ENCODE assay signal across 16 mouse cellular contexts in genomic region chr2:142604762-142605161, GRCm38 (mm10).
DNase-seq lines count a peak whose midpoint lies in the region; ATAC-seq and TF ChIP-seq lines count a peak whose summit lies in the region.
"Had no signal": no experiment of that assay in that cellular context is flagged by ENCODE, and none has a peak within 500 bp of the region (broad histone marks: within the 10 kb centered on the region; RNA-seq: fewer than 3 reads in every experiment).

No protein-coding gene starts in this region.

- intact Hi-C loops in left cerebral cortex, postnatal 25 days (cut with DNase I), result no loop called here

- H3K4me1 ChIP-seq in testis, adult 2 months (ENCODE audit: control insufficient read depth, insufficient read depth, low read length), result no peaks in the 10 kb centered on the region
- H3K4me1 ChIP-seq in stomach, embryonic 15.5 days, result no peaks in the 10 kb centered on the region
- H3K4me1 ChIP-seq: heart, embryonic 12.5 days; lung, embryonic 15.5 days had no signal

- no peak overlapping the region for H3K27ac ChIP-seq in layer of hippocampus, adult 2 months
- no peak overlapping the region for H3K27ac ChIP-seq in testis, adult 2 months (ENCODE audit: control insufficient read depth, insufficient read depth, low read depth, low read length)
- H3K27ac ChIP-seq in stomach, embryonic 15.5 days, result no peak overlapping the region
- H3K27ac ChIP-seq: lung, embryonic 15.5 days had no signal

- H3K9ac ChIP-seq in stomach, embryonic 15.5 days, result no peak overlapping the region
- H3K9ac ChIP-seq: heart, embryonic 12.5 days; lung, embryonic 15.5 days had no signal

- no peak overlapping the region for H3K4me2 ChIP-seq in stomach, embryonic 15.5 days
- H3K4me2 ChIP-seq: heart, embryonic 12.5 days; lung, embryonic 15.5 days; midbrain, embryonic 11.5 days had no signal

- peak; percentile 29 for TF ChIP-seq CTCF in layer of hippocampus, adult 2 months (conservative IDR thresholded peaks at IDR 0.05)
- peak; percentile 19; the same call in 1 of the 2 replicates for TF ChIP-seq CTCF in testis, adult 2 months (IDR thresholded peaks at IDR 0.05; ENCODE audit: control insufficient read depth, insufficient read depth, insufficient replicate concordance, low read depth, low read length)

- H3K9me3 ChIP-seq in stomach, embryonic 15.5 days, result no peaks in the 10 kb centered on the region
- H3K9me3 ChIP-seq: heart, embryonic 12.5 days; lung, embryonic 15.5 days had no signal

- 0 out of 2 replicates have a peak, but pooled peaks have one; percentile 22 for ATAC-seq in stomach, embryonic 15.5 days (ENCODE audit: insufficient read depth, low FRiP score, low read depth)

- no peak for TF ChIP-seq POLR2A in testis, adult 2 months (IDR thresholded peaks at IDR 0.05; ENCODE audit: control insufficient read depth, low read depth, low read length)

- no peaks in the 10 kb centered on the region for H3K36me3 ChIP-seq in testis, adult 2 months (ENCODE audit: control insufficient read depth, insufficient read depth, low read length)
- H3K36me3 ChIP-seq in stomach, embryonic 15.5 days, result no peaks in the 10 kb centered on the region
- H3K36me3 ChIP-seq: heart, embryonic 12.5 days; lung, embryonic 15.5 days had no signal

- no peak overlapping the region for H3K4me3 ChIP-seq in layer of hippocampus, adult 2 months
- H3K4me3 ChIP-seq in testis, adult 2 months (ENCODE audit: control insufficient read depth, low read depth, low read length), result no peak overlapping the region
- H3K4me3 ChIP-seq in stomach, embryonic 15.5 days (replicated peaks), result no peak overlapping the region
- H3K4me3 ChIP-seq: heart, embryonic 12.5 days; lung, embryonic 15.5 days; myocyte had no signal

- peak; percentile 5 for DNase-seq in adrenal gland, postnatal 10 days
- DNase-seq in adrenal gland, adult 18-20 months (ENCODE audit: low spot score in 2 of 2), result no peak
- DNase-seq in layer of hippocampus, adult 2 months (ENCODE audit: low spot score in 2 of 2), result no peak
- no peak for DNase-seq in layer of hippocampus, adult 11-12 months (ENCODE audit: low spot score)
- DNase-seq in testis, postnatal 10 days (ENCODE audit: low spot score), result no peak
- DNase-seq in left cerebral cortex, postnatal 25 days (ENCODE audit: low spot score in 2 of 2), result no peak
- DNase-seq: B cell, adult 2 months; cerebellum, postnatal 25 days; gastrocnemius, postnatal 14 days; heart, postnatal 36 days had no signal

- 57% methylated on average over 4 of the region's 4 CpGs for WGBS in stomach, embryonic 15.5 days

- no peaks in the 10 kb centered on the region for H3K27me3 ChIP-seq in testis, adult 2 months (ENCODE audit: control insufficient read depth, insufficient read depth, low read length)
- no peaks in the 10 kb centered on the region for H3K27me3 ChIP-seq in stomach, embryonic 15.5 days (replicated peaks)
- H3K27me3 ChIP-seq: heart, embryonic 12.5 days; lung, embryonic 15.5 days had no signal
